Mouse (Mus musculus): ENCODE measurements around the gene Pex1.
A peak's percentile ranks its signal among the peaks of the same experiment; 100 is the strongest.
"Not testable (repeated sequence)": the region's sequence is repeated elsewhere in the genome, so short reads cannot be mapped to it uniquely, and the experiment has no call there.

The Pex1 gene

DNA sequence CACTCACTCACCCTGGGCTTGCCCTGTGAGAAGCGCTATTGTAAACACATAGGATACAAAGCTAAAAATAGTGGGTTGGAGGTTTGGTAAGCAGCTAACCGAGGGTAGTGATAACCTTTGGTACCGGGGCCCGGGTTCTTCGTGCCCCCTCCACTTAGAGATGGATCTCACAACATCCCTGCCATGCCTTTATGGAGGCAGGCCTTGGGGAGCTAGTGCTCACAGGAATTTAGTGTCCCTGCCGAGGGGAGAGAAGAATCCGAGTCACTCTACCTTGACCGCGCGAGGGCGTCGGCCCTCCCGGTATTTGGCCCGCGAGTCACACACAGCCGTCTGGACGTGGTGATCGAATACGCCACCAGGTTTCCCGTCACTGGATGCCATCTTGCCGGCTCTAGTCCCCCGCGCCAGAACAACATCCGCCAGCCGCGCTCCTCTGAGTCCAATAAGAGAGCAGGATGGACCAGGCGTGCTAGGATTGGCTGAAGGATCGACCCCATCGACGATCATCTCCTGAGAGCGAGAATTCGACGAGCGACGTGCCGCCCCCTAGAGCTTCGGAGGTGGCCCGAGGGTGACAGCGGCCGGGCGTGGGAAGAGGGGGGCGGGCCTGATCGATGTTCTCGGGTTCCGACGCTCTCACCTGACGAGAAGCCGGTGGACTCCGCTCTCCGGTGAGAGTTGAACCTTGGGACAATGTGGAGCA lies at the start of gene Pex1:
TSS of gene Pex1 (plus strand) at position 374 of the 706 bp plus-strand sequence.
- DNase-seq (ENCODE audit: low spot score in 2 of 2) = peak; percentile 93 to 97

DNA sequence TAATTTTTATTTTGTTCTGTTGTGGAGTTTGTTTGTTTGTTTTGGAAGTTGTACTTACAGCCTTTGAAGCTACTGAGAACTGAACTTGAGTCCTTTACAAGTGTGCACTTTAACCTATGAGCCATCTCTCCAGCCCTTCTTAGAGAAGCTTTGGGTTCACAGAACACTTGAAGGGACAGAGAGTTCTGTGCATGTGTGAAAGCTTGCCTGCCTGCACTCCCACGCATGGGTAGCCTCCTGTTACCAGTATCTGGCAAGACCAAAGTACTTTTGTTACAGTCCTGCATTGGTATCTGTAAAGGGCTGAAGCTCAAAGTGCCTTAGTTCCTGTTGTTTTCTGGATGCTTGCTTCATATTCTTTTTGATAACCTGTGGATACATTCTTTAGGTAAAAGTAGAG lies 49.6 kb upstream of the Pex1 start:
- no peak for DNase-seq (ENCODE audit: low spot score in 2 of 2)

DNA sequence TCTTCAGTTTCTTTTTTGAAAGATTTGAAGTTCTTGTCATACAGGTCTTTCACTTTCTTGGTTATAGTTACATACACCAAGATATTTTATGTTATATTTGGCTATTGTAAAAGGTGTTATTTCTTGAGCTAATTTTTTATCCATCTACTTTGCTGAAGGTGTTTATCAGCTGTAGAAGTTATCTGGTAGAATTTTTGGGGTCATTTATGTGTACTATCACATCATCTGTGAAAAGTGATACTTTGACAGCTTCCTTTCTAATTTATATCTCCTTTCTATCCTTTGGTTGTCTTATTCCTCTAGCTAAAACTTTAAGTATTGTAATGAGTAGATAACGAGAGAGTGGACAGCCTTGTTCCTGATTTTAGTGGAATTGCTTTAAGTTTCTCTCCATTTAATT lies 44.4 kb upstream of the Pex1 start:
- DNase-seq (ENCODE audit: low spot score in 2 of 2) = no peak

DNA sequence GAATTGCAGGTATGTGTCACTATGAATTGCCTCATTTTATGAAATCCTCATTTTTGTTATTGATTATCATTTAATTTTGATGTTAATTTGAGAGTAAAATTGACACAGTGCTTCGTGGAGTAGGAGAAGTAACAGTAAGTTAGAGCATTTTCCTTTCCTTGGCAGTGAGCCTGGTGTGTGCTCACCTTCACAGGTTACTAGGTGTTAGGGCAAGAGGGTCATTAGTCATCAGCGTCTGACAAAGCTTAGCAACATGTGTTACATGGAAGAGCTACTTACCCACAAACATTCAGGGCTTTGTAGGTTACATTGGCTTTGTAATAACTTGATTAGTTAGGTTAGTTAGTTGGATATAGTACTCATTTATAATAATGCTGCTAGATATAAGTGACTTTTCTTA lies 41.7 kb upstream of the Pex1 start:
- DNase-seq (ENCODE audit: low spot score in 2 of 2) = no peak

DNA sequence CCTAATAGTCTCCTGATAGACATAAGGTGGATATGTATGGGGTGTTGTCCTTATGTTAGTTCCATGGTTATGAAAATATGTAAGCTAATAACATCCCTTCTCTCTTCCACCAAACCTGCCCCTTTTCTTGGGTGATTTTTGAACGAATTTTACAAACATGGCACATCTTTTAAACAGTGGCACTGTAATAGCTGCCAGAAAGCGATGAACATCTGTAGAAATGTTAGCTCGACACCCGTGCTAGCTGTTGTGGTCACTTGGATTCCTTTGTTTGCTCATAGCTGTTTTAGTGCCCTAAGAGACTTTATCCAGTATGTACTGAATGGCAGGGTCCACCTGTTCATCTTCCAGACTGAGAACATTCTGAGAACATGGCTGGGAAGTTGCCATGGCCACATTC lies 24.6 kb upstream of the Pex1 start, which contains the start of gene 1700109H08Rik:
TSS of gene 1700109H08Rik (plus strand) at position 301 of the 400 bp plus-strand sequence.
- DNase-seq (ENCODE audit: low spot score in 2 of 2) = no peak

DNA sequence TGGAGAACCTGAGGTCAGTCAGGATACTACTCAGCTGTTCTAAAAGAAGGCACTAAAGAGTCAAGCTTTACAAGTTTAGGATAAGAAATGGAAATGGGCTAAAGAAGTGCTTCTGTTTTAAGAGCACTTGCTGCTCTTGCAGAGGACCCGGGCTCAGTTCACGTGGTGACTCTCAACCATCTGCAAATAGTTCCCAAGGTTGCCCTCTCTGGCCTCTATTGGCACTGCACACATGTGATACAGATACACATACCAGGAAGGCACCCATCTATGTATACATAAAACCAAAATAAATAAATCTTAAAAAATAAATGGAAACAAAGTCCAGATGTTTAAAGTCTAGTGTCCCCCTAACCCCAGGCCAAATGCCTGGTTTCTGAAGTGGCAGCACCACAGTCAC lies 21.0 kb upstream of the Pex1 start:
- DNase-seq (ENCODE audit: low spot score in 2 of 2) = no peak

DNA sequence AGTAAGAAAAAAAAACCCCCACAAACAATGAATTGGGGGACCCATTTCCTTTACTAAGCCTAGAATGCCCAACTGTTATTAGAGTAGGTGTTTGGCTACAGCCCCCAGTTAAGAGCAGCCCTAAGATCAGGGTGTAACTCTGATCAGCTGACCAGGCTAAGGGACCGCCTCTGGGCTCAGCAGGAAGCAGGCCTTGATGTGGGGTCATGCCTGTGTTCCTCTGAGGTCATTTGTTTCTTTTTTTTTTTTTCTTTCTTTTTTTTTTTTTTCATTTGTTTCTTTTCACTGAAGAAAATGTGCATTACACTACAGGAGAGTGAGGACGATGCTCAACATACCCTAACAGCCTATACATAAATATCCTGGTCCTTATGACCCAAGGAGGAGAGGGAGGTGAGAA lies 17.9 kb upstream of the Pex1 start:
- DNase-seq (ENCODE audit: low spot score in 2 of 2) = no peak

DNA sequence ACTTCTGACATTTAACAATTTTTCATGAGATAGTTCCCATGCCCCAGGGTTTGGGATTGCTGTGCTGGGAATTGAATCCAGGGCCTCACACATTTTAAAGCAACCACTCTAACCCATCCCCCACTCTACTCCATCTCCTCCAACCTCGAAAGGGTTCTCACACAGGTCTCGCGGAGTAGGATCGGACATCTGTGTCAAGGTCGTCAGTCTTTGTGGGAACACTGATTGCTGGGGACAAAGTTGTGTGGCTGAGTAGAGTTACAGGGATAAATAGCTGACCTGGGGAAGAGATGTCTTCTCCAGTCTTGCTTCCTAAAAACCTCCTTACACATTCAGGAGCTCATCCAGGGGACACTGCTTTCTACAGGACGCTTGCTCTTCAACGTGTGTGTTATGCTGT lies 16.8 kb upstream of the Pex1 start:
- DNase-seq (ENCODE audit: low spot score in 2 of 2) = no peak

DNA sequence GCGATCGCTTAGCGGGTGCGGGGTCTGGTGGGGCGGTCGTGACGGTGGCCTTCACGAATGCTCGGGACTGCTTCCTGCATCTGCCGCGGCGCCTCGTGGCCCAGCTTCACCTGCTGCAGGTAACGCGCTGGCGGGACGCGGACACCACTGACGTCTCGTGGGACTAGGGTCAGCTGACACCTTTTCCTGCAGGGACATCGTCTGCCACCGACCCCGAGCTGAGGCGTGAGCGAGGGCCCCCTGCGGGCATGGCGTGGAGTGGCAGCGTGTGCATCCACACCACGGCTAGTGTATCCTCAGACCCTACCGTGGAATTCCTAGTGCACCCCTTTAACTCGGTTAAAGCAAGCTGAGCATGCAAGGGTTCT lies 517 bp downstream of the Pex1 start, which contains the start of gene Rbm48:
TSS of gene Rbm48 (minus strand) at position 187 of the 368 bp plus-strand sequence.
- peak; percentile 80 to 84 for DNase-seq (ENCODE audit: low spot score in 2 of 2)

DNA sequence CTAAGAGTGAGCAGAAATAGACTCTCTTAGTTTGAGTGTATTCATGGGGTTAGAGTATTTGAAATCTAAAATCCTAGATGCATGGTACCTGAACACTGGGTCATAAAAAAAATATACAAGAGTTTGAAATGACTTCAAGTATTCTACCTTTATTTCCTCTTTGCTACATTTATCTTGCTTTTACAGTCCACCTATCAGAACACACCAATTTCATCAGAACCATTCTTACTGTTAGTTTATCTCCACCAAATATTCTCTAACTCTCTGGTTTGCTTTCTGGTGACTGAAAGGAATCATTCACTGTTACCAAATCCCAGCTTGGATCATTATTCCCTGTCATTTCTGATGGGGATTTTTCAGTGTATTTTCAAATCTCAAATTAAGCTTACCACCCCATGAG lies 1.3 kb downstream of the Pex1 start:
- no peak for DNase-seq (ENCODE audit: low spot score in 2 of 2)

DNA sequence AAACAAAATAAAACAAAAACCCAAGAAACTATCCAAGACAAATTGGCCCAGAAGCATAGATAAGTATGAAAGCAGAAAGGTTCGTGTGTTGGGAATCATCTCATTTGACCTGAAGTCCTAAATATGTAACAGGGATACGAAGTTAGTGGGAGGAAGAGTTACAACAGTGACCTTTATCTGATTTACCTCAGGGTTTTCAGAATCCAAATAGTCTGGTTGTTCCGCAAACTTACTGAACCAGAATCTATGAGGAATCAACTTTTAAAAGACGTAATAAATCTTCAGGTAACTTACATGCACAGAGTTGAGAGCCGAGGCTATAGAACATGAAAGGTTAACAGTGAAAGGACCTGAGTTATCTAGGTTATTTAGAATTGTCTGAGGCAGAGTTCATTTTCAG lies 2.9 kb downstream of the Pex1 start:
- DNase-seq (ENCODE audit: low spot score in 2 of 2) = no peak

DNA sequence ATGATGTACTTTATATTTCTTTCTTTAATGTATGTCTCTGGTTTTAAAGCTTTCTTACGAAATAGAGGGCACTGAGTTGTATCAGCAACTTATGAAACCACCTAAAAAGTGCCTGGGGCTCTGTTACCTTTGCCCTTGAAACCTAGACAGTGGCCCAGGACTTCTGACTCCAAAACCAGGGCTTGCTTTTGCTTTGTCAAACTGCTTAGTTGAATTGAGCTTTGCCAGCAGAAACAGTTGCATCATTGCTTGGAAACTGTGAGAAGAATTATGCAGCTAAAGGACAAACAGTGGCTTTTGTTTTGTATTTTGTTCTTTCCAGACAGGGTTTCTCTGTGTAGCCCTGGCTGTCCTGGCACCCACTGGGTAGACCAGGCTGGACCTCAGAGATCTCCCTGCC lies 4.4 kb downstream of the Pex1 start:
- no peak for DNase-seq (ENCODE audit: low spot score in 2 of 2)

DNA sequence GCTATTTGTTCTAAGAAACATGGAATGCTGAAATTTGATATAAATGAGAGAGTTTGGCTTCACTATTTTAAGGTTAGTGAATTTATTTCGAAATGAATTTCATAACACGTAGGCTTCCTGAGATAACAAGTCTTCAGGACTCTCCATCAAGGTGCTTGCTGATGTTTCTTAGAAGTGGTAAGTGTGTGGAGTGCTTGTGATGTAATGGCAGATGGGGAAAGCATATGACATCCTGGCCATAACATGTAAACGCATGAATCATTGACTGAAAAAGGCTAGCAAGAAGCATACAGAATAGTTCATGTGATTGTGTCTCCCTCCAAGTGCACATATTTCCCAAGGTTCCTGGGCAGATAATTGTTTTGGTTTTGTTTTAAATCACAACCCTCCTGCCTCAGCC lies 4.9 kb downstream of the Pex1 start:
- no peak for DNase-seq (ENCODE audit: low spot score in 2 of 2)

DNA sequence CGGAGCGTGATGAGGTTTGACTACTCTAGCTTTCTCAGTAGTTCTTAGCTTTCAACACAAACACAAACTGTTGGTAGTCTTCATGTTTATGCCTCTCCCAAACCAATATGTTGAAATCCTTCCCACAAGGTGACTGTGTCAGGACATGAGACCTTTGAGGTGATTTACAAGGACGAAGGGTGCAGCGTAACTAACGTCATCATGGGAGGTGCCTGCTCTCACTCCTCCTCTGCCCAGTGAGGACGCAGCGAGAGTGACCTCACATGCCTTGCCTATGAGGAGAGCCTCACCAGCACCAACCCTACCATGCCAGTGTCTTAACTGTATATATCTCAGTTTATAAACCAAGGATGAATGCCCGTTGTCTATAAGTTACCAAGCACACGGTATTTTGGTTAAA lies 11.2 kb downstream of the Pex1 start:
- DNase-seq (ENCODE audit: low spot score in 2 of 2) = no peak

DNA sequence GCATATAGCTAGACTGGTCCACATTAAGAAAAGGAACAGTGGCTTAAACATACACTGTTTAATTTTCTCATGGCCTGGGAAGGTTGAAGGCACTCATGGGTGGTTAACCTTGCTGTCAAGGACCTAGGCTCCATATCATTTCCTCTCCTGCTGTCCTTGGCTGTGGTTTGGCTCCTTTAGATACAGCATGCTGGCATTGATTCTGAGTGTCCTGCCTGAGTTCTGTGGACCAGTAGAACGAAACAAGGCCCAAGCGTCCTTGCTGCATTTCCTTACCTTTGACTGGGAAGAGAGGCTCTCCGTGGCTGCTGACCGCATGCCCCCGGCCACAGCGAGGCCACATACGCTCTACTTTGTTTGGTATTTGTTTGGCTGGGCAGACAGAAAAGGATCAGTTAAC lies 13.4 kb downstream of the Pex1 start:
- no peak for DNase-seq (ENCODE audit: low spot score in 2 of 2)

DNA sequence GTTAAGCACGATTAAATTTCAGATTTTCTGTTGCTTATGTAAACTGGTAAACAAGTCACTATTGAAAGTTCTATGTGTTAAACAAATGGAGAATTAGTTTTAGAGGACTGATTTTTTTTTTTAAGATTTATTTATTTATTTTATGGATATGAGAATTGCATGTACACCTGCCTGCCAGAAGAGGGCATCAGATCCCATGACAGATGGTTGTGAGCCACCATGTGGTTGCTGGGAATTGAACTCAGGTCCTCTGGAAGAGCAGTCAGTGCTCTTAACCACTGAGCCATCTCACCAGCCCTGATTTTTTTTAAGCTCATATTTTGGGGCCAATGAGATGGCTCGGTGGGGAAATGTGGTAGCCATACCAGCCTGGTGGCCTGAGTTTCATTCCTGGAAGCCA lies 16.0 kb downstream of the Pex1 start:
- DNase-seq (ENCODE audit: low spot score in 2 of 2) = not testable (repeated sequence)

DNA sequence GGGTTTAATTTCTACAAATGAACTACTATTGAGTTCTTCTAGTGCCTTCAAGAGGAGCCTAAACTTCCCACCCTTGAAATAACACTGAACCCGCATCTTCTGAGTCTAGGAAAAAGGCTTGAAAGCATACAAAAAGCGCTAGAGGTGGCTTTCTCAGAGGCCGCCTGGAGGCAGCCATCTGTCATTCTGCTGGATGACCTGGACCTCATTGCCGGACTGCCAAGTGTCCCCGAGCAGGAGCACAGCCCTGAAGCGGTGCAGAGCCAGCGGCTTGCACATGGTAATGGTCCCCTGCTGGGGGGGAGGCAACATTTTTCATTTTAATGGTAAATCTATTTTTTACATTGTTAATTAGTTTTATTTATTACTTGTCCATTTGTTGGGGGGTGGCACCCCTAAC lies 24.6 kb downstream of the Pex1 start:
- DNase-seq (ENCODE audit: low spot score in 2 of 2) = no peak

DNA sequence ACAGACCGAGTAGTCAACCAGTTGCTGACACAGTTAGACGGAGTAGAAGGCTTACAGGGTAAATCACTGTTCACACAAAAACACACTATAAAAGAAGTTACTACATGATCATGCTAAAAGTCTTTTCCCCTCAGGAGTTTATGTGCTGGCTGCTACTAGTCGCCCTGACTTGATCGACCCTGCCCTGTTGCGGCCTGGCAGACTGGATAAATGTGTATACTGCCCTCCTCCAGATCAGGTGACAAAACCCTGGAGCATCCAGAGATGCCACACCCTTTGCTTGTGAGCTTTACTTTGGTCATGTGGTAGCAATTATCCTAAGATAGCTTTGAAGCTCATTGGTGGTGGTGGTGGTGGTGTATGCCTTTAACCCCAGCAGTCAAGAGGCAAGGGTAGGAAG lies 34.2 kb downstream of the Pex1 start:
- DNase-seq (ENCODE audit: low spot score in 2 of 2) = no peak

DNA sequence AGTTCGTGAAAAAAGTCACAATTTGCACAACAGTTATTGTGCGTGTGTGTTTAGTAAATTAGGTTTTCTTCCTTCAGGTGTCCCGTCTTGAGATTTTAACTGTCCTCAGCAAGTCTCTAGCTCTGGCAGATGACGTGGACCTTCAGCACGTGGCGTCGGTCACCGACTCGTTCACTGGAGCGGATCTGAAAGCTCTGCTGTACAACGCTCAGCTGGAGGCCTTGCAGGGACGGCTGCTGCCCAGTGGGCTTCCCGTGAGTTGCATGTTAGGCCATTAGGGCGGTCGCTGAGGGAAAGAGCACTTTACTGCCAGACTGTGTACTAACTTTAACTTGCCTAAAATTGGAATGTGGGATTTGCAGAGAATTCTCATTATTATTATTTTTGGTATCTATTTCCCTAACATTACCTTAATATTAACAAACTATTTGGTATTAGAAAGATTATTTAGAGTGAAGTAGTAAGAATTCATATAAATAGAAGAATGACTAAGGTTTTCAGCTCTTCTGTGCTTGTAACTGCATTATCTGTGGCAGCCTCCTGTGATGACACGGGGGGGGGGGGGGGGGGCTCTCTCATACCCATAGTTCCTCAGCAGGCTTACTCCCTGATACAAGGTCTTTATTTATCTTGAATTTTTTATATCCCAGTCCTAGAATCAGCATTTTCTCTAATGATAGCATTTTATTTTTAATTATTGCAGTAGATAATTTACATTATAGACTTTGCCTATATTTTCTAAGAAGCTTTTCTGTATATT lies 35.8 kb downstream of the Pex1 start:
- no peak for DNase-seq (ENCODE audit: low spot score in 2 of 2)

DNA sequence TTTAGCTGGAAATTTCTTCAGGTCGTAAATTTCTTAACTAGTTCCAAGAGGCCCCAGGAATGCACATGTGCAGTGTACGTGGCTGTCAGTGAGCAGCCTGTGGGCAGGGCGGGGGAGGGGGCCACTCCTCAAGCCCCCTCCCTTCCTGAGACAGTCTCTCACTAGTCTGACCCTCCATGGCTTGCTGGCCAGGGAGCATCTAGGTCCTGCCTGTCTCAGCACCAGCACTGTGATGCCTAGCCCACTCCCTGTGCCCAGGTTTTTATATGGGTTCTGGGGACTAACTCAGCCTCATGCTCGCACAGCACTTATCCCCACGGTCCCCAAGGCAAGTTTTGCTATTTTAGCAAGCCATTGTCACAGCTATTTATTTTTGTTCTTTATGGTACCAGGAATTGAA lies 36.4 kb downstream of the Pex1 start:
- DNase-seq (ENCODE audit: low spot score in 2 of 2) = no peak

DNA sequence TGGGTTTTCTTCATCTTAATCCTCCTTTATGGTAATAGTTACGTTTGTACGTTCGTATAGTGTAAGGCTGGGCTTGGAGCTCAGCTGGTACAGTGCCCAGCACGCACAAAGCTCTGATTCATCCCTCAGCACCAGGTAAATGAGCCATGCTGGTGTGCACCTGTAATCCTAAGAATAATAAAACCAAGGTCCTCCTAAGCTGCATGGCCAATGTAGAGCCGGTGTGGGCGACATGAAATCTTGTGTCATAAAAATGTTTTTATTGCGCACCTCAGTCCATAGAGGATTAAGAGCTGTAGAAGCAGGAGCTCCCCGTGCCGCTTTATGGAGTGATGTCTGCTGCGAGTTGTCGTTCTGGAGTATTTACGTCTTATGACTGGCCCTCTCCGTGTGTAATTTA lies 37.4 kb downstream of the Pex1 start:
- no peak for DNase-seq (ENCODE audit: low spot score in 2 of 2)

DNA sequence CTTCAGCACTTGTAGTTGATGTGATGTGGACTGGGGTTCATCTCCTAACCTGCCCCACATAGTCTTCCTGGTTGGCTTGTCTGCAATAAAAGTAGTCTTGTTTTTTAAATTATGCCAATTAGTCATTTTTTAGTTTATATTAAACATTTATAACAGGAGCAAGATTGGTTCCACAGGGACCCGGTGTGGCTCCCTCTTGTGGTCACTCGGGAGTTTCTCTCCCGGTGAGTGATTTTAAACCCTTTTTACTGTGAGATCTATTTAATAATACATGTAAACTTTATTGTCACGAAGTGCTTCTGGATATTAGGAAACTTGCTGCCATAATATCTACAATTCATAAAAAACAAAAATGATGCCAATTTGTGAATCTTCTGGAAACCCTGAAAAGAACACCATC lies 38.1 kb downstream of the Pex1 start:
- no peak for DNase-seq (ENCODE audit: low spot score in 2 of 2)

DNA sequence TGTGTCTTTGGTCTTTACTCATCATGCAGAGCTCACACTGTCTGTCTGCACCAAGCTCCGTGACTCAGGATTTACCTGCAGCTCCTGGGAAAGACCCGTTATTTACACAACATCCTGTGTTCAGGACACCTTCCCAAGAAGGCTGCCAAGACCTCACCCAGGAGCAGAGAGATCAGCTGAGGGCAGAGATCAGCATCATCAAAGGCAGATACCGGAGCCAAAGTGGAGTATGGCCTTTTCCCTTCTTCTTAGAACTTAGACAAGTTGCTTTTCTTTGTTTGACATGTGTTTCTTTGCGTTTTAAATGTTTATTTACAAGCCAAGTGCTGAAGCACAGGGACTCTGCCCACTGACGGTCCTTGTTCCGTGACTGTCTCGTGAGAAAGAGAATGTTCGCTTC lies 39.4 kb downstream of the Pex1 start:
- DNase-seq (ENCODE audit: low spot score in 2 of 2) = no peak

DNA sequence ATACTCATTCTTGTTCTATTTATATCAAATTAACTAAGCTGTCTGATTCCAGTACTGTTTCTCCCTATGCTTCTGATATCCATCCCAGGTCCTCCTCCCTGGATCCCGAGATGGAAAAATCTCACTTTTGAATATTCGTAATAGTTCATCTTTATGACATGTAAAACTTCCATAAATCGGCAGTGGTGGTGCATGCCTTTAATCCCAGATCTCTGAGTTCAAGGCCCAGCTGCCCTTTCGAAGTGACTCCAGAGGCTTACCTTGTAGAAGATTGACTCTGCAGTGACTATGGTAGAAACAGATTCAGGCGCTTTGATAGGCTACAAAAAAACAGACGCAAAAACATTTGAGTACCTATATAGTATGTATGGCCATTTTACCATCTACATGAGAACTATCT lies 48.8 kb downstream of the Pex1 start:
- DNase-seq (ENCODE audit: low spot score in 2 of 2) = no peak

Data from left cerebral cortex, adult 9 months (tissue).